Mouse (Mus musculus) granulocyte monocyte progenitor cell, adult 5-6 weeks (primary cell): ENCODE measurements around the gene Gm13276. TPM values are rescaled to one million over a fixed set of nuclear protein-coding genes. Genes with fewer than 3 reads are reported as not detected.
A peak's percentile ranks its signal among the peaks of the same experiment; 100 is the strongest.
"Not testable (repeated sequence)": the region's sequence is repeated elsewhere in the genome, so short reads cannot be mapped to it uniquely, and the experiment has no call there.

ENCODE experiments used
- ATAC-seq: replicated peaks from 2 replicates; pipeline ENCODE4 v1.8.0; 2016; ENCODE audit warnings: mild to moderate bottlenecking, moderate TSS enrichment, inconsistent platforms; ENCODE audit not compliant: poor library complexity, severe bottlenecking
- total RNA-seq, 2 experiments: library from RNA; stranded (forward) in 1 of 2; stranded (reverse) in 1 of 2; fragments of 200-712, 200-1000 nt in 1 of 2; fragments of >200 nt in 1 of 2; fragmentation: Nextera tagmentation in 1 of 2; gene quantifications; 2 replicates each; pipeline ENCODE4 v1.2.3; 2014 to 2017

The Gm13276 gene
- not detected in 2 replicates for total RNA-seq (2014; fragmentation: Nextera tagmentation)
- not detected in 2 replicates for total RNA-seq (2017)

DNA sequence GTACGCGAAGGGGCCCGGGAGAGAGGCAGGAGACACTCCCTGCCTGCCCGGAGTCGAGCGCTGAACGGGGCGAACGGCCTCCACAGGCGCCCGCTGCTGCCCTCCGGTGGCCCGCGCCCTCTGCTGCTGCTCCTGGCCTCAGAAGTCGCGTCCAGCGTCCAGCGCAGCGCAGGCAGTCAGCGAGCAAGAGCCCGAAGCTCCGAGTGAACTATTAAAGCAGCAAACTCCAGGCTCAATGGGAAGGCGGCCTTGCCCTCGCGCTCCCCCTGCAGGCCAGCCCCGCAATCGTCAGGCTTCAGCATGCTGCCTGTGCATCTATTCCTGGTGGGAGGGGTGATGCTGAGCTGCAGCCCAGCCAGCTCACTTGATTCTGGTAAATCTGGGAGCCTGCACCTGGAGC is at the start of gene Gm13276:
Gene Gm13276 (plus strand): TSS at position 301 of the 400 bp plus-strand sequence.
- ATAC-seq: not testable (repeated sequence)

DNA sequence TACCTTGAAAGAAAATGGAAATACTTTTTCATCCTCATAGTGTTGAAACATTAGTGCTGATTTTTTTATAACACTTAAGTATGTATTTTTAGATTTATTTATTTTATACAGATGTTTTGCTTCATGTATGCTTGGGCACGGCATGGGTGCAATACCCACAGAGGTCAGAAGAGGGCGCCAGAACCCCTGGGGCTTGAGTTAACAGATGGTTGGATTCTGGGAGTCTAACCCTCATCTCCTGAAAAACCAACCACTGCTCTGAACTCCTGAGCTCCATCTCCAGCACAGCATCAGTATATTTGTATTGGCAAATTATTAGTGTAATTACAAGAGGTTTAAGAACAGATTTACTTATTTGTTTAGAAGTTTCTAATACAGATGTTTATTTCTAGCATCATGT is 47.0 kb upstream of the Gm13276 start:
- ATAC-seq: peak; percentile 66

DNA sequence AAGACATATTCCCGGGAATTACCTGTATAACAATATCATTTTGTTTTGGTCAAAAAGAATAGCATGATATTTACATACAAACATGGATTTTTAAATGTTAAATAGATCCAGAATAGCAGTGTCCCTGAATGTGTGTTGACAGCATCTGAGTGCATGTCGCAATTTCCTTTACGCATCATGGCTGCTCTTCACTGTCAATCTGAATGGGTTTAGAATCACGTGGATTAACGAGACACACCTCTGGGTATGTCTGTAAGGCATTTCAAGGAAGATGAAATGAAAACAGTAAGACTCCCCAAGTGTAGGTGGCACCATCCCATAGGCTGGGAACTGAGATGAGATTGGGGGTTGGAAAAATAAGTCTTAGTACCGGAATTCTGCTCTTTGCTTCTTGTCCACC is 46.5 kb upstream of the Gm13276 start:
- ATAC-seq: peak; percentile 79

DNA sequence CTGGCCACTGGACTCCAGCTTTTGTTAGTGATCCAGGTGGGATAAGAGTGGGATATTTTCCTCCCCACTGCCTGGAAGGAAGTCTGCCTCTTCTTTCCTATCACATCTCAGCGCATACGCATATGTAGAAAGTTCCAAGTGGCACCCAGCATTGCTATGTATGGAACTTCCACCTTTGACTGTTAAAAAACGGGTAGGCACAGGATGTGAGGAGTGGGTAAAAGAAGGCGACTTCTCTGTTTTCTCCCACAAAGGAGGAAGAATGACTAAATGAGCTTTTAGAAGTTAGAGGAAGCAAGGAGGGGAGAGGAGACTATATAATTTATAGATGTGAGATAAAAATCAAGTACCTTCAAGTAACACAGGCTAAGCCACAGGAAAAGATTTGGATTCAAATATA is 44.1 kb upstream of the Gm13276 start:
- peak; percentile 67 for ATAC-seq

DNA sequence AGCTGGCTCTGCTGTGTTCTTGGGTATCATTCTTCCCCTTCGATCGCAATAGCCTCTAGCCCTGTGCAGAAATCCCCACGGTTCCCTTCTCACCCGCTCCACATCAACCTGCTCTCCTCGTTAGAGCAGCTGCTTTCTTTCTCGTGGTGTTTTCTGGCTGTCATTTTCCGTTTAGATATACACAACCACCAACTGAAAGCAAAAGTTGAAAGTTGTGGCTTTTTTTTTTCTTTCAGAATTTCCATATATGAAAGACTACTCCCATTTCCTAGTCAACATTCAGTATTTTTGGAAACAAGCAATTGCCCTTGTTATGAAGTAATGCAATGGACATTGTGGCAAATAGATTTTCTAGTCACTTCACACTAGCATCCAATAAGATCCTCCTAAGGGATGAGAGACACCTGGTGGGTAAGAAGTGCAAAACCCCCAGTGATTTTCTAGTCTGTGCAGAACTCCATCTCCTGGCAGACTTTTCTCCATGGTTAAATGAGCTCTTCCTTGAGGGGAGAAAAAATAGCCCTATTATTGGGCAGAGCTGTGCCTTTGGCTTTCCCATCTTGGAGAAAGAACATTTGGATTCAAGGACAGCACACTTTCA is 42.6 kb upstream of the Gm13276 start:
- peak; percentile 21; the same call in 1 of the 2 replicates for ATAC-seq

DNA sequence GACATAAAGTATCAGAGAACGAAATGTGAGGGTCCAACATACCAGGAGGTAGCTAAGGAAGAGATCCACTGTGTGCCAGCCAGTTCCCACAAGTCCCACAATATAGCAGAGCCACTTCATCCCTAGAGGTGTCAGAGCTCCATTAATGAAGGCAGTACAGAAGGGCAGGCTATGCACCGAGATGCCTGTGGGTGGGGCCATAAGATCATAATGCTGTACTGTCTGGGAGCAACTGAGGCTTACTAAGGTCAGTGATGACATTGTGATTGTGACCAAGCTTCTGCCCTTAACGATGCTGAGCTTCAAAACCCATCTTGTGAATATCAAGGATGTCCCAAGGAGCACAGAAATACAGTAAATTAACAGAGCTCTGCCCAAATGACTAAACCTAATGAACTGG is 41.3 kb upstream of the Gm13276 start:
- ATAC-seq: no peak

DNA sequence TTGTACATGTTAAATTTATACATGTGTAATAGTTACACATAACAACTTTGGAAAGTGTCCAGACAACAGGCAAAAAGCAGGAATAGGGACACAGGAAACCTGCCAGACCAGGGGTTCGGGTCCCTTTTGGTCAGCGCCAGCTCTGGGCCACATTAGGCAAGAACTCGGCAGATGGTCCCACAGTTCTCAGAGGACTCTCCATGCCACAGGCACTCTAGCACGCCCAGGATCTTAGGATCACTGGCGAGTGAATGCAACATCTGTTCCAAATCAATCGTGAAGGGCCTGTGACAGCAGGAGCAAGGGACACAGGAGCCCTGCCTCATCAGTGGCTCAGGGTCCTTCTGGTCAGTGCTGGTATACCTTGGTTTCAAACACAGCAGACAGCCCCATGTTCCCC is 35.6 kb upstream of the Gm13276 start:
- no peak for ATAC-seq

DNA sequence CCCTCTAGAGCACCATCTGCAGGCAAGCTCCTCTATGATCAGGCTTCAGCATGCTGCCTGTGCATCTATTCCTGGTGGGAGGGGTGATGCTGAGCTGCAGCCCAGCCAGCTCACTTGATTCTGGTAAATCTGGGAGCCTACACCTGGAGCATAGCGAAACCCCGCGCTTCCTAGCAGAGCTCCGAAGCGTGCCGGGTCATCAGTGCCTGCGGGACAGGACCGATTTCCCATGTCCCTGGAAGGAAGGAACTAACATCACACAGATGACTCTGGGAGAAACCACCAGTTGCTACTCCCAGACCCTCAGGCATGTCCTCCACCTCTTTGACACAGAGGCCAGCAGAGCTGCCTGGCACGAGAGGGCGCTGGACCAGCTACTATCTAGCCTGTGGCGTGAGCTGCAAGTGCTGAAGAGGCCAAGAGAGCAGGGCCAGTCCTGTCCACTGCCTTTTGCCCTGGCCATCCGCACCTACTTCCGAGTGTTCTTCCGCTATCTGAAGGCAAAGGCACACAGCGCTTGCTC is 30.6 kb upstream of the Gm13276 start, which contains the start of gene Gm13271:
Gene Gm13271 (plus strand): TSS at position 51 of the 523 bp plus-strand sequence.
- not testable (repeated sequence) for ATAC-seq

- ATAC-seq: not testable (repeated sequence)
These were observed 28.7 kb upstream of the Gm13276 start for GRCm38 (mm10) chr4:88756581-88757513.

DNA sequence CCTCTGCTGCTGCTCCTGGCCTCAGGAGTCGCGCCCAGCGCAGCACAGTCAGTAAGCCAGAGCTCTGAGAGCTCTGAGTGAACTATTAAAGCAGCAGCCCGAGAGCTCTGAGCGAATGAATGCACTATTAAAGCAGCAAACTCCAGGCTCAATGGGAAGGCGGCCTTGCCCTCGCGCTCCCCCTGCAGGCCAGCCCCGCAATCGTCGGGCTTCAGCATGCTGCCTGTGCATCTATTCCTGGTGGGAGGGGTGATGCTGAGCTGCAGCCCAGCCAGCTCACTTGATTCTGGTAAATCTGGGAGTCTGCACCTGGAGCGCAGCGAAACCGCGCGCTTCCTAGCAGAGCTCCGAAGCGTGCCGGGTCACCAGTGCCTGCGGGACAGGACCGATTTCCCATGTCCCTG is 27.9 kb upstream of the Gm13276 start:
- peak; percentile 100 for ATAC-seq

- ATAC-seq: not testable (repeated sequence)
These were observed 26.8 kb upstream of the Gm13276 start for GRCm38 (mm10) chr4:88758751-88759150.

GRCm38 (mm10) chr4:88759610-88760268 is 25.8 kb upstream of the Gm13276 start, which contains the start of gene Gm13283:
Gene Gm13283, plus strand, starts transcription at chr4:88760119.
- ATAC-seq: not testable (repeated sequence)

GRCm38 (mm10) chr4:88760431-88760830 is 25.1 kb upstream of the Gm13276 start:
- ATAC-seq: not testable (repeated sequence)

GRCm38 (mm10) chr4:88761776-88762175 is 23.7 kb upstream of the Gm13276 start:
- ATAC-seq: not testable (repeated sequence)

DNA sequence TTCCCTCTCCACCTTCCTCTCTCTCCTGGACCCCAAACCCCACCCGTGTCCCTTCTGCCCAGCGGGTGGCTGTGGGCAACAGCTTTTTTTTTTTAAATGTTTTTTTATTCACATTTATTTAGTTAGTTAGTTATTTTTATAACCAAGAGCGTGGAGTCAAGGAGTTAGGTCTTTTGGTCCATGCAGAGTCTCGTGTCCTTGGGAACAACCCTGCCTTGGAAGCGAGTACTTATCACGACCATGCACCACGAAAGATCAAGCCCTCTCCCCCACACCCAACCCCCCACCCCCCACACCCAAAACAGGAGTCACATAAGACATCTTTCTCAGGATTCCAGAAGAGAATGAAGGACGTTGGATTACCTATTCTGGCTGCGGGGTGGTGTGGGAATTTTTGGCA is 23.2 kb upstream of the Gm13276 start:
- ATAC-seq: not testable (repeated sequence)

DNA sequence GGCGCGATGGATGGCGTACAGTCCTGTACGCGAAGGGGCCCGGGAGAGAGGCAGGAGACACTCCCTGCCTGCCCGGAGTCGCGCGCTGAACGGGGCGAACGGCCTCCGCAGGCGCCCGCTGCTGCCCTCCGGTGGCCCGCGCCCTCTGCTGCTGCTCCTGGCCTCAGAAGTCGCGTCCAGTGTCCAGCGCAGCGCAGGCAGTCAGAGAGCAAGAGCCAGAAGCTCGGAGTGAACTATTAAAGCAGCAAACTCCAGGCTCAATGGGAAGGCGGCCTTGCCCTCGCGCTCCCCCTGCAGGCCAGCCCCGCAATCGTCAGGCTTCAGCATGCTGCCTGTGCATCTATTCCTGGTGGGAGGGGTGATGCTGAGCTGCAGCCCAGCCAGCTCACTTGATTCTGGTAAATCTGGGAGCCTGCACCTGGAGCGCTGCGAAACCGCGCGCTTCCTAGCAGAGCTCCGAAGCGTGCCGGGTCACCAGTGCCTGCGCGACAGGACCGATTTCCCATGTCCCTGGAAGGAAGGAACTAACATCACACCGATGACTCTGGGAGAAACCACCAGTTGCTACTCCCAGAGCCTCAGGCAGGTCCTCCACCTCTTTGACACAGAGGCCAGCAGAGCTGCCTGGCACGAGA is 22.0 kb upstream of the Gm13276 start:
- peak; percentile 82 for ATAC-seq

DNA sequence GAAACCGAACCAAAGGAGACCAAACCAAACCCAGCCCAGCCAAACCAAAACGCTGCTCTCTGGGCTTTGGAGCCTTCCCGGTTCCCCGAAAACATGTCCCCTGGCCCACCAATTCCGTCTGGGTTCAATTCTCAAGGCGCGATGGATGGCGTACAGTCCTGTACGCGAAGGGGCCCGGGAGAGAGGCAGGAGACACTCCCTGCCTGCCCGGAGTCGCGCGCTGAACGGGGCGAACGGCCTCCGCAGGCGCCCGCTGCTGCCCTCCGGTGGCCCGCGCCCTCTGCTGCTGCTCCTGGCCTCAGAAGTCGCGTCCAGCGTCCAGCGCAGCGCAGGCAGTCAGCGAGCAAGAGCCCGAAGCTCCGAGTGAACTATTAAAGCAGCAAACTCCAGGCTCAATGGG is 12.0 kb upstream of the Gm13276 start, which contains the start of gene Gm13290:
Gene Gm13290 (plus strand): TSS at position 301 of the 400 bp plus-strand sequence.
- ATAC-seq: not testable (repeated sequence)

GRCm38 (mm10) chr4:88776622-88777021 is 8.9 kb upstream of the Gm13276 start, which contains the start of gene Gm13289:
Gene Gm13289, plus strand, starts transcription at chr4:88776922.
- ATAC-seq: not testable (repeated sequence)

GRCm38 (mm10) chr4:88779550-88779949 is 6.0 kb upstream of the Gm13276 start, which contains the start of gene Gm13272:
Gene Gm13272, plus strand, starts transcription at chr4:88779850.
- ATAC-seq: not testable (repeated sequence)

- ATAC-seq: not testable (repeated sequence)
These were observed 5.2 kb upstream of the Gm13276 start for GRCm38 (mm10) chr4:88780320-88780719.
